Mouse (Mus musculus) right cerebral cortex, postnatal 10 days (tissue): ENCODE data around the gene Rab4b.
A peak's percentile ranks its signal among the peaks of the same experiment; 100 is the strongest.

Experiments used
- DNase-seq, 2 experiments: peaks; one replicate each; pipeline ENCODE4 v3.0.0; 2021; ENCODE audit warnings: low spot score in 2 of 2

The Rab4b gene

GRCm38 (mm10) chr7:27178324-27179216, at the start of gene Rab4b:
Gene Rab4b, minus strand, starts transcription at chr7:27178896.
- DNase-seq, result peak; percentile 100

GRCm38 (mm10) chr7:27228281-27228821, 49.7 kb upstream of the Rab4b start, which contains the start of gene Itpkc:
Gene Itpkc, minus strand, starts transcription at chr7:27228661.
- DNase-seq, result peak; percentile 95 to 96

GRCm38 (mm10) chr7:27227676-27228075, 49.0 kb upstream of the Rab4b start:
- peak in 1 of 2 experiments; percentile 59 for DNase-seq

GRCm38 (mm10) chr7:27227276-27227675, 48.6 kb upstream of the Rab4b start:
- no peak for DNase-seq

- peak; percentile 53 to 64 for DNase-seq
Observed at GRCm38 (mm10) chr7:27224877-27225575, 46.3 kb upstream of the Rab4b start.

GRCm38 (mm10) chr7:27222538-27222937, 43.8 kb upstream of the Rab4b start:
- no peak for DNase-seq

GRCm38 (mm10) chr7:27221939-27222338, 43.2 kb upstream of the Rab4b start:
- DNase-seq, result no peak

GRCm38 (mm10) chr7:27219937-27220336, 41.2 kb upstream of the Rab4b start:
- no peak for DNase-seq

- no peak for DNase-seq
Observed at GRCm38 (mm10) chr7:27218586-27218985, 39.9 kb upstream of the Rab4b start.

- no peak for DNase-seq
Observed at GRCm38 (mm10) chr7:27212626-27213025, 33.9 kb upstream of the Rab4b start.

- DNase-seq, result no peak
Observed at GRCm38 (mm10) chr7:27203730-27204449, 25.2 kb upstream of the Rab4b start.

- DNase-seq, result no peak
Observed at GRCm38 (mm10) chr7:27198779-27199178, 20.1 kb upstream of the Rab4b start.

GRCm38 (mm10) chr7:27198355-27198754, 19.7 kb upstream of the Rab4b start:
- DNase-seq, result no peak

- DNase-seq, result no peak
Observed at GRCm38 (mm10) chr7:27197634-27198033, 18.9 kb upstream of the Rab4b start.

- DNase-seq, result no peak
Observed at GRCm38 (mm10) chr7:27197136-27197535, 18.4 kb upstream of the Rab4b start.

GRCm38 (mm10) chr7:27195681-27196611, 17.2 kb upstream of the Rab4b start, which contains the start of the genes BC024978 and Snrpa:
Gene BC024978, plus strand, starts transcription at chr7:27195781.
Gene Snrpa, minus strand, starts transcription at chr7:27196271.
- peak; percentile 98 to 100 for DNase-seq

- DNase-seq, result no peak
Observed at GRCm38 (mm10) chr7:27193731-27194130, 15.0 kb upstream of the Rab4b start.

GRCm38 (mm10) chr7:27192434-27192833, 13.7 kb upstream of the Rab4b start:
- DNase-seq, result no peak

GRCm38 (mm10) chr7:27189271-27189931, 10.7 kb upstream of the Rab4b start:
- no peak for DNase-seq

GRCm38 (mm10) chr7:27185986-27186385, 7.3 kb upstream of the Rab4b start:
- no peak for DNase-seq
